Mouse (Mus musculus) gastrocnemius, adult 2 months (tissue): ENCODE data around the gene Slc13a4. TPM values are rescaled to one million over a fixed set of nuclear protein-coding genes. Genes with fewer than 3 reads are reported as not detected.
A peak's percentile ranks its signal among the peaks of the same experiment; 100 is the strongest.

Experiments used
- DNase-seq: peaks from one replicate; pipeline ENCODE4 v3.0.0; 2022
- H3K27ac ChIP-seq: fragments of 200-600 bp; 2 replicates; pipeline ENCODE4 v1.8.1; 2022; ENCODE audit warnings: mild to moderate bottlenecking
- H3K4me3 ChIP-seq: fragments of 200-600 bp; 2 replicates; pipeline ENCODE4 v1.8.1; 2022; ENCODE audit warnings: mild to moderate bottlenecking, moderate library complexity
- CTCF ChIP-seq: fragments of 200-600 bp; IDR thresholded peaks from 2 replicates; pipeline ENCODE4 v1.8.1; 2022; ENCODE audit warnings: antibody characterized with exemption, mild to moderate bottlenecking, moderate library complexity
- intact Hi-C: fragments of 180-260 bp; cut with DNase I; formaldehyde crosslinking; loops from one replicate; pipeline ENCODE4 v1.15.1; 2025
- total RNA-seq, 2 experiments: library from RNA; stranded (reverse); gene quantifications; 2 replicates each; pipeline ENCODE4 v1.2.3; 2021

Slc13a4 gene
- total RNA-seq, 2 experiments from 2014 or later = 0.06 TPM; not detected in 1

- TF ChIP-seq CTCF = no peak
- no peak for DNase-seq
- intact Hi-C loops = no loop called here
- Histone ChIP-seq H3K4me3 (no peak overlapping the region), H3K27ac (no peak overlapping the region)
These were observed 22.0 kb upstream of the Slc13a4 start for GRCm38 (mm10) chr6:35329956-35330355.

DNA sequence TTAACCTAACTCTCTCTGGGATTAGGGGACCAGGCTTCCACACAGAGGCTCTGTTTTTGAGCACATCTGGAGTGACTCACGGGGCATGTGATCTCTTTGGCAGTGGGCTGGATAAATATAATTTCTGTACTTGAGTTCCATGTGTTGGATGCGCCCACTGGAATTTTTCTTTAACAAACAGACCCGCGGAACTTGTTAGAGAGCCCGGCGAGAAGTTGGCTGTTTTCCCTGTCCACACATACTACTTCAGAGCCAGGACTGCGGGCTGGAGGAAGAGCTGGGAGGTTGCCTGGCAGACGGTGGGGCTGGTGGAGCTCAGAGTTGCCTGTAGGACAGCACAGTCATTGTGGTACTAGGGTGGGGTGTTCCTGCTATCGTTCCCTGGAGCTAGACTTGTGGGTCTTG, 18.2 kb upstream of the Slc13a4 start, which contains the start of gene Fam180a:
Gene Fam180a, minus strand, starts transcription at position 31 of the 405 bp plus-strand sequence.
- no peak for TF ChIP-seq CTCF

GRCm38 (mm10) chr6:35324306-35324705, 16.4 kb upstream of the Slc13a4 start:
- intact Hi-C loops = loop anchor here (2.0 kb wide), 1 partner anchor 72 kb away; no protein-coding TSS in a partner anchor
- peak overlapping the region; percentile 56; the same call in 1 of the 2 replicates for H3K4me3 ChIP-seq

More for the DNA sequence above, 18.2 kb upstream of the Slc13a4 start, which contains the start of gene Fam180a:
- Histone ChIP-seq H3K27ac (peak within 1 kb of the TSS; percentile 79), H3K4me3 (peak within 1 kb of the TSS; percentile 56)
- intact Hi-C loops = no loop called here
- peak; percentile 75 for DNase-seq

GRCm38 (mm10) chr6:35323046-35323445, 15.1 kb upstream of the Slc13a4 start:
- intact Hi-C loops = no loop called here
- DNase-seq = no peak
- Histone ChIP-seq H3K4me3 (no peak overlapping the region), H3K27ac (no peak overlapping the region)
- TF ChIP-seq CTCF = no peak

More at GRCm38 (mm10) chr6:35324306-35324705, 16.4 kb upstream of the Slc13a4 start:
- no peak for TF ChIP-seq CTCF
- H3K27ac ChIP-seq = no peak overlapping the region
- DNase-seq = peak; percentile 59

GRCm38 (mm10) chr6:35321105-35321504, 13.2 kb upstream of the Slc13a4 start:
- no peak for DNase-seq
- TF ChIP-seq CTCF = no peak
- Histone ChIP-seq H3K27ac (no peak overlapping the region), H3K4me3 (no peak overlapping the region)
- intact Hi-C loops = no loop called here

- DNase-seq = no peak
- Histone ChIP-seq H3K27ac (no peak overlapping the region), H3K4me3 (no peak overlapping the region)
- intact Hi-C loops = no loop called here
- TF ChIP-seq CTCF = no peak
These were observed 11.9 kb upstream of the Slc13a4 start for GRCm38 (mm10) chr6:35319850-35320249.

DNA sequence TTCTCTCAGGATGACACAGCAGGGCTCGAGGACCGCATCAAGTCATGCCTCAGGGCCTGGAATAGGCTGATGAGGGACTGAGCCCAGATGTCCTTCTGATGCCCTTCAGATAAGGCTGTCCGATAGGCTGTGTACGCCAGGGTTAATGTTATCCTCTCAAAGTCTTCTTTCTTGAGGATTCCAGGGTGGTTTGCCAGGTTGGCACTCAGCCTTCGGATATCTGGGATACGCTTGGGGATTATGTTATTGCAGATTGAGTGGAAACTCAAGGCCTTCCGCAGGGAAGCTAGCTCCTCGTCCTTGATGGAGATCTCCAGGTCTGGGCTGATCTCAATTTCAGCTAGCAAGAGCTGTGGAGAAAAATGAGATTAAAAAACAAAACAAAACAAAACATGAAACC, 5.6 kb upstream of the Slc13a4 start:
- Histone ChIP-seq H3K27ac (no peak overlapping the region), H3K4me3 (no peak overlapping the region)
- no peak for DNase-seq
- intact Hi-C loops = no loop called here
- no peak for TF ChIP-seq CTCF

GRCm38 (mm10) chr6:35309406-35309805, 1.5 kb upstream of the Slc13a4 start:
- Histone ChIP-seq H3K4me3 (no peak overlapping the region), H3K27ac (no peak overlapping the region)
- intact Hi-C loops = no loop called here
- no peak for DNase-seq
- TF ChIP-seq CTCF = no peak

DNA sequence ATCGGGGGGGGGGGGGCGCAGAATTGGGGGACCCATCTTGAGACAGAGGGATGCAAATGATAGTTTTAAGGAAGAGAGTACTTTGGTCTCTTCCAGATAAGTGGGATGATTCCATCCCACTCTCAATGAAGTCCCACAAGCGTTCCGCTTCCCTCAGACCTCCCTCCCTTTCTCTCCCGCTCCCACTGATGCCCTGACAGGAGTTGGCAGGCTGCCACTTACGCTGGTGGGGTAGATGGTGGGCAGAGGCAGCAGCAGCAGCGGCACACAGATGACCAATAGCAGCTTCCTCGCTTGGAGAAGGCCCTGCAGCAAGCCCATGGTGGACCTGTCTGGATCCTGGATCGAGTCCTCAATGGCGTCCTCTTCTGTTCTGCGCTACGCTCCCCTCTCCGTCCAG, 795 bp downstream of the Slc13a4 start:
- Histone ChIP-seq H3K27ac (no peak overlapping the region), H3K4me3 (no peak overlapping the region)
- DNase-seq = no peak
- no peak for TF ChIP-seq CTCF
- intact Hi-C loops = no loop called here

DNA sequence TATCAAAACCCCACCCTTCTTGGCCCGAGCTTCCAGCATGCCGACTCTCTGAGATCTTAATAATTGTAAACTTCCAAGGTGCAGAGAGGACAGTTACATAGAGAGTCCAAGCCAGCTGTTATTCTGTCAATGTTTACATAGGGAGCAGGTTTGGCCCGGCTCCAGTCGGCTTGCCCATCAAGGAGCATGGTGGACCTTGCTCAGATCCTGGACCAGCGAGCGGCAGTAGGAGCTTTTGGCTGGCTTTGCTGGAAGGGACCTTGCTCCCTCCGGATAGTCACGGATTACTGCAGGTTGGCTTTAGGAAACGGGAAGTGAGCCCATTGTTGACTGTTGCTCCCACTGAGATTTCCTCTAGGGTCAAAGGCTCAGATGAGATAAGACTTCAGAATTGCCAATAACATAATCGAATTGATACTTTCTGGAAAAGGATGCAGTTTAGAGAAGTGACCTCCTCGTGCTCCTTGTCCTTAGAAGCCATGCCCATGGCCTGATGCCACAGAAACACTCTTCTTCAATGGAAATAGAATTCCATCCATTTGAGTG, 4.5 kb downstream of the Slc13a4 start:
- intact Hi-C loops = no loop called here
- TF ChIP-seq CTCF = no peak
- no peak for DNase-seq
- Histone ChIP-seq H3K4me3 (no peak overlapping the region), H3K27ac (no peak overlapping the region)

DNA sequence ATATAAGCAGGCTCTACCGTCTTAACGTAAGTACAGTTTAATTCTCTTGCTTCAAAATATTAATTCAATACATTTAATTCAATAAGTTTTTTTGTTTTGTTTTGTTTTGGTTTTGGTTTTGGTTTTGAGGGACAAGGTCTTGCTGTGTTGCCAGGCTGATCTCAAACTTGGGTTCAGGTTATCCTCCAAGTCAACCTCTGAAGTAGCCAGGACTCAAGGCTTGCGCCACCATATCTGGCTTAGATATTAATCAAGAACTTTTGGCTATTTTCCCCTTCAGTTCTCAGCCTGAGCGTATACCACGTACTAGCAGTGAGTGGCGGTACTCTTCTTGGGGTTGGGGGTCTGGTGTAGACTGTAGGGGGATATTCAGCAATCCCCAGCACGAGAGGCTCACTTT, 5.3 kb downstream of the Slc13a4 start:
- H3K27ac ChIP-seq = no peak overlapping the region
- no peak for DNase-seq
- intact Hi-C loops = no loop called here
- TF ChIP-seq CTCF = no peak
- H3K4me3 ChIP-seq = no peak overlapping the region

DNA sequence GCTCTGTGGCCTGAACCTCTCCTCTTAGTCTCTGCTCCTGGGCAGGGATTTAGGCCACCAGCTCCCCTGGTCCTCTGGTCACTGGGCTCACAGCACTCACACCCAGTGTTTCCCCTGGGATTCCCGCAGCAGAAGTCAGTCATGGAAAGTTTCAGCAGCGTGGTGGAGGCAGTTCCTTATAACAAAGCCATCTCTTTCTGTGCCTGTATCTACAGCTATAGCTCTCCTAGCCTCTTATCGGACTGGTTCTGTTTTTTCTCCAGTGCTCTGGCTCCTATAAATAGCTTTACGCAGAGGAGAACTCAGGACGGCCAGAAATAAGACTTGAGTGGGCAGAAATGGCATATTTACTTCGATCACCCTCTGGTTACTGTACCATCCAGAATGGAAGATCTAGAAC, 9.6 kb downstream of the Slc13a4 start:
- H3K4me3 ChIP-seq = no peak overlapping the region
- TF ChIP-seq CTCF = no peak
- no peak overlapping the region for H3K27ac ChIP-seq
- DNase-seq = no peak
- intact Hi-C loops = no loop called here

- Histone ChIP-seq H3K4me3 (no peak overlapping the region), H3K27ac (no peak overlapping the region)
- intact Hi-C loops = no loop called here
- DNase-seq = no peak
- TF ChIP-seq CTCF = no peak
These were observed 10.3 kb downstream of the Slc13a4 start for GRCm38 (mm10) chr6:35297516-35298227.

DNA sequence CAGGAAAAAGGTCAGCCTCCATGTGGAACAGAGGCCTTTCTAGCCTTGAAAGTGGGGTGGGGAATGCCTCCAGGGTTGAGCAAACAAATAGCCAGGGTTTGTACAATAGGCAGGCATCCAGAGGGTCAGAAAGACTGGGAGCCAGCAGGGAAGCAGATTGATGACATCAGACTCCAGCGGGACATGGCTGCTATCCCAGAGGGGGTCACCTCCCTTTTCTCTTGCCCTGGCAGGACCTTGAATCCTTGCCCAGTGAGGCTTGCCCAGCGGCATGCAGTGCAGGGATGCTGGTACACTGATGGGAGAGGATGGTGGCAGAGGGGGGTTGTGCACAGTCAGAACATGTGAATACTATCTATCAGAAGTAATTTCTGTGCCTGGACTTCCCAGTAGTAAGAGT, 10.9 kb downstream of the Slc13a4 start:
- intact Hi-C loops = no loop called here
- Histone ChIP-seq H3K4me3 (no peak overlapping the region), H3K27ac (no peak overlapping the region)
- no peak for TF ChIP-seq CTCF
- DNase-seq = peak; percentile 33
